Mouse (Mus musculus) G1E (cell line): ENCODE measurements around the gene Ecm1.

Experiments used
- CTCF ChIP-seq: IDR thresholded peaks from 2 replicates; pipeline ENCODE4 v1.5.1; 2012; ENCODE audit warnings: low read depth, low read length, inconsistent platforms, mixed read lengths
- GATA1 ChIP-seq: IDR thresholded peaks from 2 replicates; pipeline ENCODE4 v1.6.1; 2012; ENCODE audit warnings: borderline replicate concordance, low read length, inconsistent platforms, mixed read lengths
- POLR2AphosphoS5 ChIP-seq: IDR thresholded peaks from 2 replicates; pipeline ENCODE4 v1.6.1; 2012; ENCODE audit warnings: low read depth, low read length, inconsistent platforms; ENCODE audit not compliant: insufficient replicate concordance

DNA sequence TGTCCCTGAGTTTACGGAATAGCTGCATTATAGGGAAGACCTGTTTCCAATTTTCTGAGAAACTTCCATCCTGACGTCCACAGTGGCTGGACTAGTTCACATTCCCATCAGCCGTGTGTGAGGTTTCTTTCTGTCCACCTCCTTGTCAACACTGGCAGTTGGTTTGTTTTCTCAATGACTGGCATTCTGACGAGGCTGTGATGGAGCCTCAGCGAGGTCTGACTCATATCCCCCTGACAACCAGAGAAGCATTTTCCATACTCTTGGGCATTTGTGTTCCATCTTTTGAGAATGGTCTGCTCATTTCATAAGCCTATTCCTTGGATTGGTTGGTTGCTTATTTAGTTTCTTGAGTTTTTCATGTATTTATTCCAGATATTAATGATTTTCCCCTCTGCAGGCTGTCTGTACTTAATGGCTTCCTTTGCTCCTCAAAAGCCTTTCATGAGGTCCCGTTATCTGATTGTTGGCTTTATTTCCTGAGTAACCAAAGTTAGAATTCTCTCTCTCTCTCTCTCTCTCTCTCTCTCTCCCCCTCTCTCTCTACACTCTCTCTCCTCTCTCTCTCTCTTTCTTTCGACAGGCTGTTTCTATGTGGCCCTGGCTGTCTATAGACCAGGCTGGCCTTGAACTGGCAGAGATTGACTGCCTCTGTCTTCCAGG lies 12.5 kb downstream of the Ecm1 start:
- TF ChIP-seq GATA1 (no peak), CTCF (no peak), POLR2AphosphoS5 (no peak)
